Mouse (Mus musculus): Measurements from ENCODE around the gene Rusc1. TPM values are rescaled to one million over a fixed set of nuclear protein-coding genes. Genes with fewer than 3 reads are reported as not detected.

The Rusc1 gene
- polyA plus RNA-seq, 1 experiment: not detected

DNA sequence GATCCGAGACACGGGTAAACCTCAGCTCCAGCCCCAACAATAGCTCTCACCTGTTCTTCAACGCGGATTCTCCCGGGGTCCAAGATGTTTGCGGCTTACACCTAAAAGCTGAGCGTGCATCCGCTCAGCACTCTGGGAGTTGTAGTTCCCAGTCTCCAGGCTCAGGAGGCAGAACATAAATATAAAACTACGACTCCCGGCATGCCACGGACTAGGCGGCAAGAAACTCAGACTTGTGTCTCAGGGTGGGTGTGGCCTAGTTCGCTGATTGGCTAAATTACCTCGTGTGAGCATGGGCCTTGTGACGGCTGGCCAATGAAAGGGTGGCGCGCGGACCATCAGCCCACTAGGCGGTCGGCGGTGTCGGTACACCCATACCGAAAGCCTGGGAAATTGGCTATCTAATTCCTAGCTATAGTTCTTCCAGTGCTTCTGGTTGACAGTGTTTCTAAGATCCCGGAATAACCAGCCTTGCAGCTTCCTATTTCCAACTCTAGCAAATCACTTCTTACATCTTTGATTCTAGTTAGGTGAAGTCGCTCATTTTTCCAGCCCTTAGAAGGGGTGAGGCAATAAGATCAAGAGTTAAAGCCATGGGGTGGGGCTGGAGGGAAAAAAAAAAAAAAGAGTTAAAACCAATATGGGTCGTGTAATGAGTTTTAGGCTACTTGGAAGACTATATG is 8.8 kb upstream of the Rusc1 start, which contains the start of gene Fdps:
Fdps (minus strand) TSS at position 148 of the 683 bp plus-strand sequence.
- WGBS: under 1% methylated on average over 26 of the region's 26 CpGs
- H3K4me3 ChIP-seq (ENCODE audit: insufficient read depth, low read depth, low read length): peak within 1 kb of the TSS; percentile 68
- peak within 1 kb of the TSS; percentile 10; the same call in 1 of the 2 replicates for H3K27ac ChIP-seq (ENCODE audit: insufficient read depth, low read depth, low read length)
- TF ChIP-seq CTCF (IDR thresholded peaks at IDR 0.05; ENCODE audit: insufficient read depth, low read depth, low read length): no peak
- peak; percentile 43; the same call in 1 of the 2 replicates for TF ChIP-seq POLR2A (IDR thresholded peaks at IDR 0.05; ENCODE audit: insufficient read depth, low read depth, low read length)
- peaks cover 7% of the 10 kb centered on the region for H3K4me1 ChIP-seq (ENCODE audit: control insufficient read depth, insufficient read depth, low read length)

- under 1% methylated on average over 19 of the region's 19 CpGs for WGBS
- H3K27ac ChIP-seq (ENCODE audit: insufficient read depth, low read depth, low read length): peak overlapping the region; percentile 10; the same call in 1 of the 2 replicates
Observed at GRCm38 (mm10) chr3:89101459-89101811, 8.3 kb upstream of the Rusc1 start.

DNA sequence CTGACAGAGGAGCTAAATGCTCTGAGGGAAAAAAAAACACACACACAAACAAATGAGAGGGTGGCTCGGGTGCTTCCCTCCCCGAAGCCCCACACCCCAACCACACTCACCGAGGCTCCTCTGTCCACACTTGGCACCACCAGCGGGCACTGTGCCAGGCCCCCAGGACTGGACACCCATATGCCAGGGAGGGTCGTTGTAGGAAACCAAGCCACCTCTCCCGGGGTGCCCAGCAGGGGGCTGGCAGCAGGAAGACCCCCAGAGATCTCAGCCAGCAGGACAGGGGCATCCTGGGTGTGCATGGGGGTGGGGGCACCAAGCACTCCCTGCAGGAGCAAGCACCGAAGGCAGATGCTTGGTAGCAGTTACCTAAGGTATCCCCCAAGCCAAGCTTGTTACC is 7.7 kb upstream of the Rusc1 start, which contains the start of gene Gm43738:
Gm43738 (minus strand) TSS at position 289 of the 400 bp plus-strand sequence.
- peaks cover 7% of the 10 kb centered on the region for H3K4me1 ChIP-seq (ENCODE audit: control insufficient read depth, insufficient read depth, low read length)
- TF ChIP-seq CTCF (IDR thresholded peaks at IDR 0.05; ENCODE audit: insufficient read depth, low read depth, low read length) (no peak), POLR2A (IDR thresholded peaks at IDR 0.05; ENCODE audit: insufficient read depth, low read depth, low read length) (no peak)
- 16% methylated on average over 7 of the region's 7 CpGs for WGBS
- peak within 1 kb of the TSS; percentile 10; the same call in 1 of the 2 replicates for H3K27ac ChIP-seq (ENCODE audit: insufficient read depth, low read depth, low read length)
- H3K4me3 ChIP-seq (ENCODE audit: insufficient read depth, low read depth, low read length): peak within 1 kb of the TSS; percentile 68

More at GRCm38 (mm10) chr3:89101459-89101811, 8.3 kb upstream of the Rusc1 start:
- TF ChIP-seq CTCF (IDR thresholded peaks at IDR 0.05; ENCODE audit: insufficient read depth, low read depth, low read length) (no peak), POLR2A (IDR thresholded peaks at IDR 0.05; ENCODE audit: insufficient read depth, low read depth, low read length) (no peak)
- Histone ChIP-seq H3K4me1 (ENCODE audit: control insufficient read depth, insufficient read depth, low read length) (peaks cover 7% of the 10 kb centered on the region), H3K4me3 (ENCODE audit: insufficient read depth, low read depth, low read length) (peak overlapping the region; percentile 68)

- TF ChIP-seq POLR2A (IDR thresholded peaks at IDR 0.05; ENCODE audit: insufficient read depth, low read depth, low read length) (no peak), CTCF (IDR thresholded peaks at IDR 0.05; ENCODE audit: insufficient read depth, low read depth, low read length) (no peak)
- H3K4me3 ChIP-seq (ENCODE audit: insufficient read depth, low read depth, low read length): no peak overlapping the region
- 84% methylated on average over 10 of the region's 10 CpGs for WGBS
- H3K4me1 ChIP-seq (ENCODE audit: control insufficient read depth, insufficient read depth, low read length): peaks cover 28% of the 10 kb centered on the region
- no peak overlapping the region for H3K27ac ChIP-seq (ENCODE audit: insufficient read depth, low read depth, low read length)
Observed at GRCm38 (mm10) chr3:89094021-89094420, 910 bp upstream of the Rusc1 start.

DNA sequence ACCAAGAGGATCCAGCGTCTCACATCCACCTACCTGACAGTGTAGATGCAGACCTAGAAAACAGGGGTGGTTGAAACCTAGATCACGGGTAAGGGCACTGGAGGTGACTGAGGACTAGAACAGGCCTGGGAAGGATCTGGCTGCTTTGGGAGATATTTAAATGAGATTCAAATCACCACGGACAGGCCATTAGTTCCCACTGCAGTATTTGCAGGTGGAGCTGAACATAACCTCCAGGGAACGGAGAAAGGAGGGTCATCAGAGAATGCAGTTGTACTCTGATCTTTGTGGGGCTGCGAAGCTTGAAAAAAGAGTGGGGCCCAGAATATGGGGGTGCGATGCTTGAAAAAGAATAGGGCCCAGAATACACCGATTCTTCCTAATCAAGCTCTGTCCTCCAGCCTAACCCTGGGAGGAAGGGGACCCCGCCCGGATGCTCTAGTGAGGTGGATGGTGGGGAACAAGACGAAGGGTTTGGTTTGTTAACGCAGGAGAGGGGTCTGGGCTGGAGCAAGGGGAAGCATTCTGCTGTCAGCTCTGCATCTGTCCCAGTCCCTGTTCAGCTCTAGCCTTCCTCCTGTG is 511 bp downstream of the Rusc1 start:
- 27% methylated on average over 11 of the region's 11 CpGs for WGBS
- H3K4me3 ChIP-seq (ENCODE audit: insufficient read depth, low read depth, low read length): peak overlapping the region; percentile 75
- TF ChIP-seq CTCF (IDR thresholded peaks at IDR 0.05; ENCODE audit: insufficient read depth, low read depth, low read length) (no peak), POLR2A (IDR thresholded peaks at IDR 0.05; ENCODE audit: insufficient read depth, low read depth, low read length) (no peak)
- H3K4me1 ChIP-seq (ENCODE audit: control insufficient read depth, insufficient read depth, low read length): peaks cover 39% of the 10 kb centered on the region
- peak overlapping the region; percentile 58; the same call in 1 of the 2 replicates for H3K27ac ChIP-seq (ENCODE audit: insufficient read depth, low read depth, low read length)

- 21% methylated on average over 20 of the region's 20 CpGs for WGBS
- Histone ChIP-seq H3K27ac (ENCODE audit: insufficient read depth, low read depth, low read length) (peak overlapping the region; percentile 58), H3K4me3 (ENCODE audit: insufficient read depth, low read depth, low read length) (peak overlapping the region; percentile 75), H3K4me1 (ENCODE audit: control insufficient read depth, insufficient read depth, low read length) (peaks cover 41% of the 10 kb centered on the region)
- TF ChIP-seq POLR2A (IDR thresholded peaks at IDR 0.05; ENCODE audit: insufficient read depth, low read depth, low read length): no peak
- TF ChIP-seq CTCF (IDR thresholded peaks at IDR 0.05; ENCODE audit: insufficient read depth, low read depth, low read length): no peak
Observed at GRCm38 (mm10) chr3:89091811-89092508, 1.2 kb downstream of the Rusc1 start.

GRCm38 (mm10) chr3:89090694-89091655 is 2.1 kb downstream of the Rusc1 start:
- Histone ChIP-seq H3K4me1 (ENCODE audit: control insufficient read depth, insufficient read depth, low read length) (peaks cover 41% of the 10 kb centered on the region), H3K27ac (ENCODE audit: insufficient read depth, low read depth, low read length) (peak overlapping the region; percentile 49; the same call in 1 of the 2 replicates), H3K4me3 (ENCODE audit: insufficient read depth, low read depth, low read length) (peak overlapping the region; percentile 75)
- WGBS: under 1% methylated on average over 71 of the region's 74 CpGs
- TF ChIP-seq POLR2A (IDR thresholded peaks at IDR 0.05; ENCODE audit: insufficient read depth, low read depth, low read length): peak; percentile 5; the same call in 1 of the 2 replicates
- peak; percentile 86 for TF ChIP-seq CTCF (IDR thresholded peaks at IDR 0.05; ENCODE audit: insufficient read depth, low read depth, low read length)

Measured in olfactory bulb, adult 2 months (tissue).